Comparison of ENCODE assay signal across 8 mouse cellular contexts in genomic region chr2:90917999-90918698, GRCm38 (mm10). TPM values are rescaled to one million over a fixed set of nuclear protein-coding genes. Genes with fewer than 3 reads are reported as not detected.
DNase-seq lines count a peak whose midpoint lies in the region; ATAC-seq and TF ChIP-seq lines count a peak whose summit lies in the region.

No protein-coding gene starts in this region.

- no peaks in the 10 kb centered on the region for H3K9me3 ChIP-seq in ES-Bruce4 (replicated peaks; ENCODE audit: control insufficient read depth, insufficient read depth, low read length, poor library complexity, severe bottlenecking)

- no peak for TF ChIP-seq CTCF in ES-Bruce4 (IDR thresholded peaks at IDR 0.05; ENCODE audit: low read depth, low read length)
- no peak for TF ChIP-seq CTCF in kidney, adult 2 months (conservative IDR thresholded peaks at IDR 0.05; ENCODE audit: insufficient read depth, insufficient read length, low read depth, low read length)

- DNase-seq in 416B (ENCODE audit: low read depth) = peak; percentile 63
- DNase-seq in kidney, adult 2 months = peak; percentile 93
- DNase-seq in lung, postnatal 10 days = peak; percentile 14
- DNase-seq in yolk sac, embryonic 10.5 days (ENCODE audit: low spot score) = peak; percentile 81
- no peak for DNase-seq in ovary, postnatal 10 days (ENCODE audit: low spot score)
- DNase-seq in layer of hippocampus, adult 8-10 months (ENCODE audit: low spot score in 2 of 2) = no peak

- peak overlapping the region; percentile 71 for H3K4me3 ChIP-seq in ES-Bruce4 (ENCODE audit: low read depth, low read length)
- H3K4me3 ChIP-seq in kidney, adult 2 months (ENCODE audit: insufficient read depth, low read depth, low read length) = peak overlapping the region; percentile 93

- H3K36me3 ChIP-seq in ES-Bruce4 (ENCODE audit: control insufficient read depth, insufficient read depth, low read length, poor library complexity, severe bottlenecking) = no peaks in the 10 kb centered on the region
- no peaks in the 10 kb centered on the region for H3K36me3 ChIP-seq in kidney, adult 2 months (ENCODE audit: control insufficient read depth, insufficient read depth, low read length)

- H3K9ac ChIP-seq in ES-Bruce4 (ENCODE audit: low read depth, poor library complexity, severe bottlenecking) = peak overlapping the region; percentile 94

- H3K4me1 ChIP-seq in ES-Bruce4 (ENCODE audit: control insufficient read depth, insufficient read depth, low read length) = no peaks in the 10 kb centered on the region
- peaks cover 20% of the 10 kb centered on the region for H3K4me1 ChIP-seq in kidney, adult 2 months (ENCODE audit: control insufficient read depth, insufficient read depth, low read length)

- no peak for TF ChIP-seq POLR2A in ES-Bruce4 (IDR thresholded peaks at IDR 0.05; ENCODE audit: insufficient read depth, low read length)
- no peak for TF ChIP-seq POLR2A in kidney, adult 2 months (IDR thresholded peaks at IDR 0.05; ENCODE audit: low read depth, low read length)

- TF ChIP-seq EP300 in ES-Bruce4 (IDR thresholded peaks at IDR 0.05; ENCODE audit: insufficient read depth, low read depth, low read length) = no peak

- peak; percentile 27; the same call in 1 of the 2 replicates for ATAC-seq in erythroid progenitor cell, adult 5-6 weeks (replicated peaks; ENCODE audit: low FRiP score, poor library complexity, severe bottlenecking)

- 5% methylated on average over 16 of the region's 16 CpGs for WGBS in kidney, adult 2 months

- no peaks in the 10 kb centered on the region for H3K27me3 ChIP-seq in ES-Bruce4 (ENCODE audit: control insufficient read depth, insufficient read depth, low read length, poor library complexity, severe bottlenecking)
- H3K27me3 ChIP-seq in kidney, adult 2 months (replicated peaks; ENCODE audit: control insufficient read depth, insufficient read depth, low read length) = no peaks in the 10 kb centered on the region

- no peak overlapping the region for H3K27ac ChIP-seq in ES-Bruce4 (ENCODE audit: insufficient read depth, low read length)
- H3K27ac ChIP-seq in kidney, adult 2 months (ENCODE audit: insufficient read depth, low read depth, low read length) = peak overlapping the region; percentile 96

RNA-seq across cellular contexts. Expression of gene Ndufs3, which starts 13.5 kb away (rescaled TPM):
- 86.9 and 90.1 TPM in 2 replicates for polyA plus RNA-seq in ES-Bruce4 (2011; ENCODE audit: insufficient read depth, insufficient read length, low read depth, missing spikeins)
- 54.1 and 60.9 TPM in 2 replicates for total RNA-seq in erythroid progenitor cell, adult 5-6 weeks (2015; ENCODE audit: low replicate concordance)
- total RNA-seq in erythroid progenitor cell, adult 5-6 weeks (2017; ENCODE audit: low replicate concordance) = 19.4 and 20.4 TPM in 2 replicates
- 344 and 416 TPM in 2 replicates for polyA plus RNA-seq in kidney, adult 2 months (2012; rRNA removed)
- total RNA-seq in layer of hippocampus, adult 8-10 months (2022) = 100 to 1,000 TPM; 234 to 266 (median 248) TPM

RNA-seq across cellular contexts. Expression of gene Kbtbd4, which starts 13.6 kb away (rescaled TPM):
- polyA plus RNA-seq in ES-Bruce4 (2011; ENCODE audit: insufficient read depth, insufficient read length, low read depth, missing spikeins) = 20.7 and 24.0 TPM in 2 replicates
- total RNA-seq in erythroid progenitor cell, adult 5-6 weeks (2015; ENCODE audit: low replicate concordance) = 9.0 and 11.3 TPM in 2 replicates
- total RNA-seq in erythroid progenitor cell, adult 5-6 weeks (2017; ENCODE audit: low replicate concordance) = 6.2 and 8.1 TPM in 2 replicates
- polyA plus RNA-seq in kidney, adult 2 months (2012; rRNA removed) = 18.8 and 19.0 TPM in 2 replicates
- total RNA-seq in layer of hippocampus, adult 8-10 months (2022) = 10 to 100 TPM; 32.5 to 45.7 (median 34.0) TPM

RNA-seq across cellular contexts. Expression of gene Celf1, which starts 22.0 kb away (rescaled TPM):
- polyA plus RNA-seq in ES-Bruce4 (2011; ENCODE audit: insufficient read depth, insufficient read length, low read depth, missing spikeins) = 182 and 183 TPM in 2 replicates
- total RNA-seq in erythroid progenitor cell, adult 5-6 weeks (2015; ENCODE audit: low replicate concordance) = 96.6 and 114 TPM in 2 replicates
- 117 and 119 TPM in 2 replicates for total RNA-seq in erythroid progenitor cell, adult 5-6 weeks (2017; ENCODE audit: low replicate concordance)
- polyA plus RNA-seq in kidney, adult 2 months (2012; rRNA removed) = 40.5 and 40.6 TPM in 2 replicates
- 100 to 1,000 TPM; 119 to 137 (median 132) TPM for total RNA-seq in layer of hippocampus, adult 8-10 months (2022)

RNA-seq across cellular contexts. Expression of gene C1qtnf4, which starts 32.5 kb away (rescaled TPM):
- 0.94 and 2.1 TPM in 2 replicates for polyA plus RNA-seq in ES-Bruce4 (2011; ENCODE audit: insufficient read depth, insufficient read length, low read depth, missing spikeins)
- not detected in 2 replicates for total RNA-seq in erythroid progenitor cell, adult 5-6 weeks (2015; ENCODE audit: low replicate concordance)
- total RNA-seq in erythroid progenitor cell, adult 5-6 weeks (2017; ENCODE audit: low replicate concordance) = not detected in 2 replicates
- 9.9 and 11.1 TPM in 2 replicates for polyA plus RNA-seq in kidney, adult 2 months (2012; rRNA removed)
- 100 to 1,000 TPM; 162 to 176 (median 166) TPM for total RNA-seq in layer of hippocampus, adult 8-10 months (2022)

Comparison
In these comparisons a context has a peak if more than half of its experiments do, and no peak if none do; other contexts are left out.
1. DNase-seq: peak in 416B (single experiment), kidney, adult 2 months (single experiment), lung, postnatal 10 days (single experiment) and yolk sac, embryonic 10.5 days (single experiment); none in ovary, postnatal 10 days (single experiment) and layer of hippocampus, adult 8-10 months (0 of 2).